ENCODE assay signal across 23 mouse cellular contexts in the genomic region with DNA sequence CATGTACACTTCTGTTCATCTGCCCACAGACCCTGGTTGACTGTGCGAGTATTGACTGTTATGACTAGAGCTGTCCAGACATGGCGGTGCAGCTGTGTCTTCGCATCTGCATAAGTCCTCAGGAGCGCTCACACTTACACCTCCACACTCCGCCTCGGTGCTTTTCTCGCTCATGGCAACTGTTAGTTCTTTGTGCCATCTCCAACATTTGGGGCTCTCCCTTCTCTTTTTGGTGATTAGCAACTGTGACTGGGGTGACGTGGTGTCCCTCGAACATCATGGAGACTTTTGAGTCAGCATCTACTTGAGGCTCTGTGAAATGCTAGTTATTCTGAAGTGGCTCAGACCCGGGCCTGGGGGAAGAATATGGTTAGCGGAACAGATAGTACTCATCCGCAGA. TPM values are rescaled to one million over a fixed set of nuclear protein-coding genes. Genes with fewer than 3 reads are reported as not detected.
DNase-seq lines count a peak whose midpoint lies in the region; ATAC-seq lines count a peak whose summit lies in the region.
"Had no signal": no experiment of that assay in that cellular context is flagged by ENCODE, and none has a peak within 500 bp of the region (broad histone marks: within the 10 kb centered on the region; RNA-seq: fewer than 3 reads in every experiment).

No protein-coding gene starts in this region.

- no peak for ATAC-seq in heart, embryonic 13.5 days (ENCODE audit: extremely low read depth, insufficient number of reproducible peaks, low FRiP score, low TSS enrichment)
- ATAC-seq: forebrain, embryonic 13.5 days; intestine, postnatal 0 days had no signal

- no peak overlapping the region for H3K4me3 ChIP-seq in heart, embryonic 13.5 days
- H3K4me3 ChIP-seq: erythroblast, embryonic 14.5 days; forebrain, embryonic 13.5 days; kidney, embryonic 15.5 days; limb, embryonic 13.5 days; liver, embryonic 13.5 days; lung, embryonic 15.5 days; midbrain, embryonic 12.5 days had no signal

- H3K4me2 ChIP-seq in heart, embryonic 13.5 days, result no peak overlapping the region
- H3K4me2 ChIP-seq: forebrain, embryonic 13.5 days; hindbrain, embryonic 14.5 days; kidney, embryonic 15.5 days; limb, embryonic 13.5 days; liver, embryonic 13.5 days; lung, embryonic 15.5 days; midbrain, embryonic 12.5 days had no signal

- WGBS in heart, embryonic 13.5 days, result 87% methylated on average over 12 of the region's 12 CpGs

- H3K4me1 ChIP-seq in heart, embryonic 13.5 days, result peaks cover 95% of the 10 kb centered on the region

- no peaks in the 10 kb centered on the region for H3K9me3 ChIP-seq in heart, embryonic 13.5 days
- H3K9me3 ChIP-seq: forebrain, embryonic 13.5 days; kidney, embryonic 15.5 days; limb, embryonic 13.5 days; liver, embryonic 13.5 days; lung, embryonic 15.5 days; midbrain, embryonic 12.5 days had no signal

- no peak overlapping the region for H3K9ac ChIP-seq in heart, embryonic 13.5 days
- H3K9ac ChIP-seq: forebrain, embryonic 13.5 days; hindbrain, embryonic 14.5 days; kidney, embryonic 15.5 days; limb, embryonic 13.5 days; liver, embryonic 13.5 days; lung, embryonic 15.5 days; midbrain, embryonic 12.5 days had no signal

- peak overlapping the region; percentile 69 for H3K27ac ChIP-seq in heart, embryonic 13.5 days (replicated peaks)
- H3K27ac ChIP-seq: forebrain, embryonic 13.5 days; hindbrain, embryonic 14.5 days; limb, embryonic 13.5 days; liver, embryonic 13.5 days; lung, embryonic 15.5 days; midbrain, embryonic 12.5 days had no signal

- DNase-seq in heart, postnatal 4 days, result no peak
- DNase-seq in right cerebral cortex, adult 18-20 months, result peak; percentile 60
- no peak for DNase-seq in right cerebral cortex, adult 2 months (ENCODE audit: low spot score in 2 of 2)
- peak; percentile 78 for DNase-seq in brain, adult 2 months (ENCODE audit: low read depth, low spot score)
- DNase-seq in adrenal gland, postnatal 36 days, result no peak
- no peak for DNase-seq in thymus, postnatal 36 days
- DNase-seq: cerebellum, adult 9-10 months; heart, postnatal 14 days; kidney, postnatal 4 days; liver, embryonic 13.5 days; lung, postnatal 4 days; right cerebral cortex, postnatal 14 days; spleen, adult 18-20 months; thymus, adult 18-20 months had no signal

- no peaks in the 10 kb centered on the region for H3K27me3 ChIP-seq in heart, embryonic 13.5 days (replicated peaks)
- H3K27me3 ChIP-seq: forebrain, embryonic 13.5 days; kidney, embryonic 15.5 days; limb, embryonic 13.5 days; liver, embryonic 13.5 days; lung, embryonic 15.5 days; midbrain, embryonic 12.5 days had no signal

- peaks cover 26% of the 10 kb centered on the region for H3K36me3 ChIP-seq in heart, embryonic 13.5 days

RNA-seq across cellular contexts. Expression of gene Prrc2b, which starts 29.2 kb away (rescaled TPM):
- 24.5 and 25.1 TPM in 2 replicates for polyA plus RNA-seq in heart, embryonic 13.5 days (2015; fragmentation: Nextera tagmentation; extraction: Ambion mirVana)
- 100 to 1,000 TPM; 138 to 145 TPM for total RNA-seq in heart, postnatal 4 days (2021)
- 100 to 1,000 TPM in 1 of 2 experiments, 10 to 100 TPM in 1; 99.3 to 119 TPM for total RNA-seq in adrenal gland, postnatal 36 days (2021)

RNA-seq across cellular contexts. Expression of gene Pomt1, which starts 56.3 kb away (rescaled TPM):
- polyA plus RNA-seq in heart, embryonic 13.5 days (2015; fragmentation: Nextera tagmentation; extraction: Ambion mirVana), result 16.0 and 18.8 TPM in 2 replicates
- 10 to 100 TPM; 18.0 to 19.1 TPM for total RNA-seq in heart, postnatal 4 days (2021)
- 10 to 100 TPM; 32.2 to 37.5 TPM for total RNA-seq in adrenal gland, postnatal 36 days (2021)

Comparison
In these comparisons a context has a peak if more than half of its experiments do, and no peak if none do; other contexts are left out.
1. DNase-seq: peak in right cerebral cortex, adult 18-20 months (single experiment) and brain, adult 2 months (single experiment); none in heart, postnatal 4 days (single experiment), right cerebral cortex, adult 2 months (0 of 2), adrenal gland, postnatal 36 days (0 of 2) and thymus, postnatal 36 days (0 of 2).